Mouse (Mus musculus): ENCODE data around the gene Hltf. TPM values are rescaled to one million over a fixed set of nuclear protein-coding genes. Genes with fewer than 3 reads are reported as not detected.
"Not testable (repeated sequence)": the region's sequence is repeated elsewhere in the genome, so short reads cannot be mapped to it uniquely, and the experiment has no call there.

Hltf gene
- polyA plus RNA-seq, 1 experiment from 2014 or later, result 14.4 TPM

- Histone ChIP-seq H3K9me3 (replicated peaks) (no peaks in the 10 kb centered on the region), H3K4me2 (no peak overlapping the region), H3K4me3 (no peak overlapping the region), H3K4me1 (replicated peaks) (no peaks in the 10 kb centered on the region), H3K36me3 (peaks cover 22% of the 10 kb centered on the region), H3K9ac (no peak overlapping the region), H3K27me3 (no peaks in the 10 kb centered on the region), H3K27ac (no peak overlapping the region)
- WGBS, result 87% methylated on average over 2 of the region's 2 CpGs
- ATAC-seq (replicated peaks; ENCODE audit: insufficient number of reproducible peaks, insufficient read depth, low FRiP score, low read depth), result no peak
Observed at GRCm38 (mm10) chr3:20104776-20105175, 47.2 kb downstream of the Hltf start.

DNA sequence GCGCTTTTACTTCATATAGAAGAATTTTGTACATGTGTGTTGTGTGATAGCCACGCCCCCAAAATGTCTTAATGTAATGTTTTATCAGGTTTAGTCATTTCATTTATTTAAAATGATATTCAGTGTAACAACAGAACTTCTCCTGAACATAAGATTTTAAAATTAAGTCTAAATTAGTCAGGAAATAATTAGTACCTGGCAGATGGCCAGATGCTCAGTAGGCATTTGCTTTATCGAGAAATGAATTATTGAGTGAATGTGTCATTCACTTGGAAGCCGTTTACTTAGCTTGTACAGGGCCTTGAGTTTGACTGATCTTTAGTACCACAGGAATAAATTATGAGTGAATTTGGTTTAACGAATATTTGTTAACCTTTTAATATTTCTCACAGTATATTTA is 51.3 kb downstream of the Hltf start:
- Histone ChIP-seq H3K9me3 (replicated peaks) (no peaks in the 10 kb centered on the region), H3K36me3 (peaks cover 25% of the 10 kb centered on the region), H3K4me2 (no peak overlapping the region), H3K4me1 (replicated peaks) (no peaks in the 10 kb centered on the region), H3K9ac (no peak overlapping the region), H3K27ac (no peak overlapping the region), H3K27me3 (no peaks in the 10 kb centered on the region), H3K4me3 (no peak overlapping the region)
- ATAC-seq (replicated peaks; ENCODE audit: insufficient number of reproducible peaks, insufficient read depth, low FRiP score, low read depth), result no peak
- WGBS, result 90% methylated on average over 5 of the region's 5 CpGs

- Histone ChIP-seq H3K27ac (no peak overlapping the region), H3K27me3 (no peaks in the 10 kb centered on the region), H3K9ac (no peak overlapping the region), H3K4me2 (no peak overlapping the region), H3K4me3 (no peak overlapping the region), H3K36me3 (peaks cover 29% of the 10 kb centered on the region), H3K4me1 (replicated peaks) (no peaks in the 10 kb centered on the region), H3K9me3 (replicated peaks) (no peaks in the 10 kb centered on the region)
- ATAC-seq (replicated peaks; ENCODE audit: insufficient number of reproducible peaks, insufficient read depth, low FRiP score, low read depth), result no peak
- 89% methylated on average over 2 of the region's 2 CpGs for WGBS
Observed at GRCm38 (mm10) chr3:20111913-20112312, 54.3 kb downstream of the Hltf start.

DNA sequence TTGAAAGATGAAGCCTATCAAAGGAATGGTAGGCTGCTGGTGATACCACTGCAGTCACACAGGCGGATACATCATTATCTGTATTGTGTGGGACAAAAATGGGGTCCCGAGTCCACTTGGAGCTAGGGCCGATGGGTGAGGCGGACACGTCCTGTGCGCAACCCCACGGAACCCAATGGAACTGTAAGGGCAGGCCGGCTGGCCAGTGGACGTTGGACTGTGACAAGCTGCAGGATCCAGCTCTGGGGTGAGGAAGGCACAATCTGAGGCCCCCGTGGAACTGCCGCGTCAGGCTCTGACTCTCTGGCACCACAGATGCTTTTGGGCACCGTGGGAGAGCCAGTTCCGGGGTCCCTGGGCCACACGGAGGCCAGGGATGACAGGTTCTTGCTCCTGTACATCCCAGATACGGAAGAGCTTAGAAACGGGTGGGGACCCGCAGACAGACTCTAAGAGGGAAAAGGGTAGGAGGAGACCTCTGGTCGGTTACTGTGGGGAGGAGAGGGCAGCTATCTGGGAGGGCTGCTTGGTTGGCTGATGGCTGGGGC is 61.5 kb downstream of the Hltf start:
- WGBS, result 73% methylated on average over 19 of the region's 19 CpGs
- no peak overlapping the region for H3K9ac ChIP-seq
- no peak overlapping the region; the same call in 1 of the 2 replicates for H3K27ac ChIP-seq
- no peak overlapping the region for H3K4me2 ChIP-seq
- no peak for ATAC-seq (replicated peaks; ENCODE audit: insufficient number of reproducible peaks, insufficient read depth, low FRiP score, low read depth)
- H3K4me3 ChIP-seq, result no peak overlapping the region
- H3K9me3 ChIP-seq (replicated peaks), result no peaks in the 10 kb centered on the region
- H3K4me1 ChIP-seq (replicated peaks), result no peaks in the 10 kb centered on the region
- no peaks in the 10 kb centered on the region for H3K27me3 ChIP-seq
- peaks cover 37% of the 10 kb centered on the region for H3K36me3 ChIP-seq

DNA sequence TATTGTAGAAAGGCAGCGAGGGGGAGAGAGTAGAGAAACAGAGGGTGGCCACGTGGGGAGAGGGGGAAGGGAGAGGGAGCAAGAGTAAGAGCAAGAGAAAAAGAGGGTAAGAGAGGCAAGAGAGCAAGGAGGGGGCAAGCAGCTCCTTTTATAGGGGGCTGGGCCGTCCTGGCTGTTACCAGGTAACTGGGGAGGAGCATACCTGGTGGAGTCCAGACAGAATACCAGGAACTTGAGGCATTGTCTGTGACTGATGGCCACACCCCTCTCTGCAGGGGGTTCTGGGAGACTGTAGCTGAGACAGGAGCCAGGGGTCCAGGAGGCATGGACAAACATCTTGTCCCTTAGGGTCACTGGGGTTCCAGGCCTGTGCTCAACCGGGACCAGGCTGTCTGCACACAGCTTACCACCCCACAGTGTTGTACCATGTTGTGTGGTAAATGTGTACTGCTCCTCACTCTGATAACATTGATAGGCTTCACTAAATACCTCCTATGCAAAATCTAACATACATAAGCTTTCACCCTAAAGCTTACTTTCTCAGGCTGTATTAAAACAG is 62.2 kb downstream of the Hltf start:
- no peaks in the 10 kb centered on the region for H3K4me1 ChIP-seq (replicated peaks)
- 67% methylated on average over 4 of the region's 4 CpGs for WGBS
- H3K27me3 ChIP-seq, result no peaks in the 10 kb centered on the region
- H3K4me2 ChIP-seq, result no peak overlapping the region
- H3K9me3 ChIP-seq (replicated peaks), result no peaks in the 10 kb centered on the region
- H3K9ac ChIP-seq, result no peak overlapping the region
- no peak overlapping the region; the same call in 1 of the 2 replicates for H3K27ac ChIP-seq
- peaks cover 39% of the 10 kb centered on the region for H3K36me3 ChIP-seq
- no peak overlapping the region for H3K4me3 ChIP-seq
- no peak for ATAC-seq (replicated peaks; ENCODE audit: insufficient number of reproducible peaks, insufficient read depth, low FRiP score, low read depth)

DNA sequence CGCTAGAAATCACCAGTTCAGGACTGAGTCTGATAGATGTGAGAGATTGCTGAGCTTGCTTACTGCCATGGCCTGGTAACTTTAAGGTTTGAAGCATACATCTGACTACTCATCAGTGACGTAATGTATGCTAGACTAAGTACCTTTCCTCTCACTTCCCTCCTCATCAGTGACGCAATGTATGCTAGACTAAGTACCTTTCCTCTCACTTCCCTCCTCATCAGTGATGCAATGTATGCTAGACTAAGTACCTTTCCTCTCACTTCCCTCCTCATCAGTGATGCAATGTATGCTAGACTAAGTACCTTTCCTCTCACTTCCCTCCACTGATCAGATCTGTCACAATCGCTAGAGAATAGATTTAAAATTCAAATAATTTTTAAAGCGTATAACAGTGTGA is 64.0 kb downstream of the Hltf start:
- not testable (repeated sequence) for H3K27ac ChIP-seq; ATAC-seq (replicated peaks; ENCODE audit: insufficient number of reproducible peaks, insufficient read depth, low FRiP score, low read depth); H3K9me3 ChIP-seq (replicated peaks); H3K9ac ChIP-seq; H3K27me3 ChIP-seq; H3K4me2 ChIP-seq; H3K4me3 ChIP-seq; H3K4me1 ChIP-seq (replicated peaks)
- peaks cover 51% of the 10 kb centered on the region for H3K36me3 ChIP-seq
- WGBS, result 85% methylated on average over 5 of the region's 5 CpGs

- 82% methylated on average over 5 of the region's 5 CpGs for WGBS
- no peaks in the 10 kb centered on the region for H3K27me3 ChIP-seq
- no peak overlapping the region for H3K9ac ChIP-seq
- peaks cover 11% of the 10 kb centered on the region for H3K4me1 ChIP-seq (replicated peaks)
- H3K36me3 ChIP-seq, result peaks cover 76% of the 10 kb centered on the region
- no peak for ATAC-seq (replicated peaks; ENCODE audit: insufficient number of reproducible peaks, insufficient read depth, low FRiP score, low read depth)
- H3K4me2 ChIP-seq, result no peak overlapping the region
- H3K4me3 ChIP-seq, result no peak overlapping the region
- H3K27ac ChIP-seq, result no peak overlapping the region
- H3K9me3 ChIP-seq (replicated peaks), result no peaks in the 10 kb centered on the region
Observed at GRCm38 (mm10) chr3:20125604-20126003, 68.0 kb downstream of the Hltf start.

GRCm38 (mm10) chr3:20127047-20127595 is 69.5 kb downstream of the Hltf start:
- Histone ChIP-seq H3K4me1 (replicated peaks) (peaks cover 23% of the 10 kb centered on the region), H3K4me3 (no peak overlapping the region), H3K9ac (no peak overlapping the region), H3K27ac (0 out of 2 replicates have a peak overlapping the region, but pooled peaks have one; percentile 9), H3K27me3 (no peaks in the 10 kb centered on the region), H3K4me2 (no peak overlapping the region), H3K36me3 (peaks cover 72% of the 10 kb centered on the region), H3K9me3 (replicated peaks) (no peaks in the 10 kb centered on the region)
- no peak for ATAC-seq (replicated peaks; ENCODE audit: insufficient number of reproducible peaks, insufficient read depth, low FRiP score, low read depth)
- WGBS, result 81% methylated on average over 2 of the region's 2 CpGs

DNA sequence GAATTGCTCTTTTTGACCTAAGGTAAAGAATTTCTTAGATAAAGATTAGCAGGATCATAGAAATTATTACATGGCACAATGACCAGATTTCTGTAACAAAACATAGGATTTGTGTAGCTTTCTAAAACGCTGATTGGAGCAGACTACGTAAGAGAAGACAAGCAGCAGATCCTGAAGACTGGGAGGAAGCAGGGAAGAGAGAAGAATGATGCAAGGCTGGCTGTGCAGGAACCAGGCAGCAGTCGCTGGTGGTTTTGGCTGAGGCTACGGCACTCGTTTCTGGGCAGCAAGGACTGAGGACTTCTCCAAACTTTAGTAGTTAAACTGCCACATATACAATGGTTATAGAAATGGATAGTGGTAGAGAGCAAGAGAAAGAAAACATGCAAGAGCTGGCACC is 71.9 kb downstream of the Hltf start:
- Histone ChIP-seq H3K4me3 (no peak overlapping the region), H3K4me2 (no peak overlapping the region), H3K9me3 (replicated peaks) (no peaks in the 10 kb centered on the region), H3K9ac (no peak overlapping the region), H3K27me3 (no peaks in the 10 kb centered on the region), H3K27ac (0 out of 2 replicates have a peak overlapping the region, but pooled peaks have one; percentile 88), H3K36me3 (peaks cover 60% of the 10 kb centered on the region), H3K4me1 (replicated peaks) (peaks cover 43% of the 10 kb centered on the region)
- no peak for ATAC-seq (replicated peaks; ENCODE audit: insufficient number of reproducible peaks, insufficient read depth, low FRiP score, low read depth)
- WGBS, result 87% methylated on average over 5 of the region's 5 CpGs

DNA sequence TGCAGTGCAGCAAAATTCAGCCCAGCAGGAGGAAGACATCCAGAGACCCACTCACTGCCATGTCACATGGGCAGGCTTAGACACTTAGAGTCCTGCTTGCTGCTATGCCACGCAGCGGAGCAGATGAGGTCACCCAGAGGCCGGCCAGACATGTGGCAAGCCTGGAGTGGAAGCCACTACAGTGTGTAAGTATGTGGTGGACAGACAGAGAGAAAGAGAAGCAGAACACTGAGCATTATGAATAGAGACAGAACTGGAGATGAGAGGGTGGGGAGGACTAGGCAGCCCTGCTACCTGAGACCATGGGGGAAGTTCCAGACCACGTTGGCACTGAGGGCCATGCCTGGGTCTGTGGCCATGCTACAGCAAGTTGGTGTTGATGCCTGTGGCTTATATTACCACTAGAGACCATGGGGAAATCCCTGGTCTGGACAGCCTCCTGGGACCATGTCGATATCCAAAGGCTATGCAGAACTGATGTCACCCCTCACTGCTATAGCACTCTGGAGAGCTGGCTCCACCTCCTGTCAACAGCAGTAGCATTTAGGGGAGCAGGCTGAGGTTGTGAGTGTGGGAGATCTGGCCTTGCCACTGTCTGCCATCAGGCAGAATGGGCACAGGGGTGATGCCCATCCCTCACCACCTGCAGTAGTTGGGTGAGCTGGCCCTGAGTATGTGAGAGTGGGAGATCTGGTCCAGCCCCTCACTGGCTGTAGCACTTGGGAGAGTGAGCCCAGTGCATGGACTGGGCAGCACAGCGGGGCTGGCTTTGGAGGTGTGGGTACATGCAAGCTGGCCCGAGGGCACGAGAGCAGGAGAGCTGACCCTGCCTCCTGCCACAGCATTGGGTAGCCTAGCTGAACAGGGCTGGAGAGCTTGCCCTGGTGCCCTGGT is 73.1 kb downstream of the Hltf start:
- H3K4me1 ChIP-seq (replicated peaks), result peaks cover 48% of the 10 kb centered on the region
- H3K9me3 ChIP-seq (replicated peaks), result no peaks in the 10 kb centered on the region
- peak overlapping the region; percentile 88 for H3K27ac ChIP-seq
- ATAC-seq (replicated peaks; ENCODE audit: insufficient number of reproducible peaks, insufficient read depth, low FRiP score, low read depth), result peak; percentile 82
- peak overlapping the region; percentile 16; the same call in 1 of the 2 replicates for H3K4me2 ChIP-seq
- peaks cover 53% of the 10 kb centered on the region for H3K36me3 ChIP-seq
- no peaks in the 10 kb centered on the region for H3K27me3 ChIP-seq
- no peak overlapping the region for H3K4me3 ChIP-seq
- no peak overlapping the region for H3K9ac ChIP-seq
- WGBS, result 52% methylated on average over 8 of the region's 8 CpGs

DNA sequence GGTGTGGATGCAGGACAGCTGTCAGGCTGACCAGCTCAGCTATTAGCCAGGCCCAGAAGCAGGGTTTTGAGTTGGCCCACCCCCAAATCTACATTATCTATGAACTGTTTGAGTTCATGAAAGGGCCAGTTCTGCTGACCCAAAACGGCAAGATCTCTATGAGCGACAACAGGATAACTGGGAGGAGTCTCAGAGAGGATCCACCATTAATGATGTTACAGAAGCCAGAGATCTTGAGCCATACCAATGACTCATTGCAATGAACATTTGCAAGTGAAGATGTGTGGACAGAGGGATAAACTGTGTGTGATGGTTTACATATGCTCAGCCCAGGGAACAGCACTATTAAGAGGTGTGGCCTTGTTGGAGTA is 73.7 kb downstream of the Hltf start:
- 42% methylated on average over 2 of the region's 2 CpGs for WGBS
- 0 out of 2 replicates have a peak, but pooled peaks have one; percentile 8 for ATAC-seq (replicated peaks; ENCODE audit: insufficient number of reproducible peaks, insufficient read depth, low FRiP score, low read depth)
- Histone ChIP-seq H3K9me3 (replicated peaks) (no peaks in the 10 kb centered on the region), H3K4me1 (replicated peaks) (peaks cover 55% of the 10 kb centered on the region), H3K36me3 (peaks cover 54% of the 10 kb centered on the region), H3K27ac (peak overlapping the region; percentile 88), H3K9ac (no peak overlapping the region), H3K4me3 (no peak overlapping the region), H3K4me2 (no peak overlapping the region), H3K27me3 (no peaks in the 10 kb centered on the region)
